Mouse (Mus musculus): Measurements from ENCODE around the gene 9330182L06Rik.

Gene 9330182L06Rik

DNA sequence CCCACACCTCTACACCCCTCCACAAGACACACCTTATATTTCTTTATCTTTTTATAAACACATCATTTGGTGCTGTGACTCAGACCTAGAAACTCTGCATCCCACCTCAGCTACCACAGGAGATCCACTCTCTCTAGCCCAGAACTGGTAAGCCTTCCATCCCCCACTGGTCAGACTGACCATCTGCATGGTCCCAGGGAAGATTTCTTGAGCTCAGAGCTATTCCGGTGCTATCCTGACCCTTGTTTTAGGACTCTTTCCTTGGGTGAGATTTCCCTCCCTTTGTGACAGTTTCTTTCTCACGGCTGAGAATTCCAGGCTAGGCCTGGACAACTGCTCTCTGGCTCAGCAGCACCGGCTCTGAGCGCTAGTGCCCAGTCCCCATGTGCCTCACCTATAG lies 231.3 kb downstream of the 9330182L06Rik start:
- intact Hi-C loops (cut with DNase I): no loop called here

DNA sequence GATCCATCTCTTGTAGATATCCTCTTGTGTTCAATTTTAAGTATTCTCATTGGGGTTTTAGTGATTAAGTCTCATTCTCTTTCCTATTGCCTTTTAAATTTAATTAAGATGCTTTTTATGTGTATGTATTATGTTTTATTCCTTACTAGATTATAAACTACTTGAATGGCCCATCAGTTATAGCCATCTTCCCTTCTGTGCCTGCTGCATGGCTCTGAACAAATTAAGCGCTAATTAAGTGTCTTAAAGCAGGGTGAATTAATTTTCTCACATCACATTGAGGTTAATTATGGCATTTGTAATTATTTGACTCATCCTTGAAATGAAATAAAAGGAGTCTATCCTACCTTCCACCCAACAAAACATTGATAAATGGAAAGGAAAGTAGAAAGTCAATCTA lies 245.1 kb downstream of the 9330182L06Rik start:
- intact Hi-C loops (cut with DNase I): no loop called here

DNA sequence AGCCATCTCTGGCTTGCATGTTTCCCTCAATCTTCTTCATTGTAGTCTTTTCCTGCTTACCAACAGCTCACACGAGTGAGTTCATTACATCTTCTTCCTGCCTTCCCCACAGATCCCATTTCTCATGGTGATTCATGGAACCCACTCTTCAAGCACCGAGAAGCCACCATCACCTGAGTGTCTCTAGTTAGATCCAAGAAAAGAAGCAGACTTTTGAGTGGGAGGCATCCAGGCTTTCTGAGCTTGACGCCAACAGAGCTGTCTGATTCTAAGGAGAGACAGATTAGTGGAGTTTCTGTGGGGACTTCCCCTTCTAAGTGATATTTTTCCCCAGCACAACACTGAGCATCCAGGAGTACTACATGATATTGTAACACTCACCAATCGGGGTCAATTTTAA lies 259.6 kb downstream of the 9330182L06Rik start:
- intact Hi-C loops (cut with DNase I): no loop called here

Small RNA genes lying within 50 kb of the gene (microRNA-seq; reads per million reads assigned to microRNA genes)
- 2.5 to 2.7 reads per million in 2 experiments for gene Mir879
